Mouse (Mus musculus) stomach, embryonic 14.5 days (tissue): Measurements from ENCODE around the gene Zfp428. TPM values are rescaled to one million over a fixed set of nuclear protein-coding genes. Genes with fewer than 3 reads are reported as not detected.
"Not testable (repeated sequence)": the region's sequence is repeated elsewhere in the genome, so short reads cannot be mapped to it uniquely, and the experiment has no call there.

Experiments
- ATAC-seq: fragments of 200-750 bp; cut with Nextera tagmentation; 2 replicates; pipeline ENCODE4 v1.8.0; 2017; ENCODE audit warnings: low read depth, moderate TSS enrichment; ENCODE audit not compliant: insufficient number of reproducible peaks, insufficient read depth, low FRiP score
- H3K27ac ChIP-seq: fragments of 300-500 bp; sonication (generic); 2 replicates; pipeline ENCODE4 v1.5.1; 2014; ENCODE audit warnings: mild to moderate bottlenecking, low read length, moderate library complexity, mixed read lengths
- H3K27me3 ChIP-seq: fragments of 300-500 bp; sonication (generic); 2 replicates; pipeline ENCODE4 v1.6.1; 2014; ENCODE audit warnings: low read length, control low read depth, mixed read lengths; ENCODE audit not compliant: control insufficient read depth, insufficient read depth
- H3K36me3 ChIP-seq: fragments of 300-500 bp; sonication (generic); 2 replicates; pipeline ENCODE4 v1.6.1; 2014; ENCODE audit warnings: mild to moderate bottlenecking, control low read depth, low read length, moderate library complexity, mixed read lengths; ENCODE audit not compliant: control insufficient read depth, insufficient read depth
- H3K4me1 ChIP-seq: fragments of 300-500 bp; sonication (generic); 2 replicates; pipeline ENCODE4 v1.6.1; 2014; ENCODE audit warnings: low read length, control low read depth, mixed read lengths; ENCODE audit not compliant: control insufficient read depth, insufficient read depth
- H3K4me2 ChIP-seq: fragments of 300-500 bp; sonication (generic); replicated peaks from 2 replicates; pipeline ENCODE4 v1.6.1; 2014; ENCODE audit warnings: low read depth, low read length, control low read depth
- H3K4me3 ChIP-seq: fragments of 300-500 bp; sonication (generic); 2 replicates; pipeline ENCODE4 v1.5.1; 2014; ENCODE audit warnings: low read depth, low read length, control low read depth
- H3K9ac ChIP-seq: fragments of 300-500 bp; sonication (generic); replicated peaks from 2 replicates; pipeline ENCODE4 v1.6.1; 2014; ENCODE audit warnings: low read depth, mild to moderate bottlenecking, control low read depth, low read length, moderate library complexity, mixed read lengths
- H3K9me3 ChIP-seq: fragments of 300-500 bp; sonication (generic); 2 replicates; pipeline ENCODE4 v1.6.1; 2016; ENCODE audit warnings: low read depth, low read length, control low read depth; ENCODE audit not compliant: control insufficient read depth
- WGBS: fragments of 180-500 bp; shearing (Covaris S2); extraction: QIAGEN DNeasy Blood & Tissue Kit; methylation state at CpG from one replicate; pipeline ENCODE4 v1.1.7; 2014; 5-methylcytosine and 5-hydroxymethylcytosine counted together
- polyA plus RNA-seq: library from polyadenylated mRNA; unstranded; fragments of >200 nt; fragmentation: Nextera tagmentation; extraction: Ambion mirVana; gene quantifications from 2 replicates; pipeline ENCODE4 v1.2.1, GENCODE M21; 2014

Zfp428 gene
- polyA plus RNA-seq, 1 experiment from 2014 or later = 28.5 TPM

DNA sequence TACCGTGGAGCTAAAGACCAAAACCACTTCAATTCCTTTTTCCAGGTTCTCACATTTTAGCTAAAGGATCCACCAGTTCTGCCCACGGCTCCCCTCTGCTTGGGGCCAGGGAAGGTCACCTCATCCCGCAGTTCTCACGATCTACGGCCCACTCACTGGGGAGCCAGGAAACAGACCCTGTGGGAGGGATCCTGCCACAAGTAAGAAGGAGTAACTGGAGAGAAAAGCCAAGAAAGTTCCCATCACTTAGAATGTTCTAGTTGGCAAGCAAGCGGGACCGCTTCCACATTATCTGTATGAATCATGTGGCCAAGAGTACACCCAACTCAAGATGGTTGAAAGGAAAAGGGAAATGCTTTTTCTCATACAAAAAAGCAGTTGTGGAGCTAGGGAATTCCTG, 29.9 kb upstream of the Zfp428 start:
- WGBS = 81% methylated on average over 7 of the region's 7 CpGs
- Histone ChIP-seq H3K27me3 (no peaks in the 10 kb centered on the region), H3K4me1 (no peaks in the 10 kb centered on the region), H3K4me2 (no peak overlapping the region), H3K4me3 (no peak overlapping the region), H3K27ac (no peak overlapping the region), H3K36me3 (no peaks in the 10 kb centered on the region), H3K9me3 (no peaks in the 10 kb centered on the region), H3K9ac (no peak overlapping the region)
- ATAC-seq = no peak

DNA sequence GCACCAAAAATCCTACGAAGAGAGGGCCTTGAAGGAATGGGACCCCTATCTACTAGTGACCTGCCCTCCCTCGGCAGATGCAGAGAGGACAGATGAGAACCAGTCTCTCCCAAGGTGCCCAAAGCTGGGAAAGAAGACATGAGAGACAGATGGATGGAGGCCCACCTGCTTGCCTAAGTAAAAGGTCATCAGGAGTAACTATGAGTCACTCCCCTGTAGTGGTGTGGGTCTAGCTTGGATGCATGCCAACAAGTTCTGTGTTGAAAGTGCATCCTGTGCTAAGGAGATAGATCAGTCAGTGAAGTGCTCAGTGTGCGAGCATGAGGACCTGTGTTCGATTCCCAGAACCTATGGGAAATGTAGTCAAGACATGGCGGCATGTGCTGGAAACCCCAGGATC, 27.9 kb upstream of the Zfp428 start:
- no peak overlapping the region for H3K27ac ChIP-seq
- H3K4me2 ChIP-seq = no peak overlapping the region
- no peaks in the 10 kb centered on the region for H3K27me3 ChIP-seq
- no peak overlapping the region for H3K9ac ChIP-seq
- 83% methylated on average over 5 of the region's 5 CpGs for WGBS
- no peaks in the 10 kb centered on the region for H3K4me1 ChIP-seq
- H3K36me3 ChIP-seq = no peaks in the 10 kb centered on the region
- no peak overlapping the region for H3K4me3 ChIP-seq
- no peak for ATAC-seq
- H3K9me3 ChIP-seq = no peaks in the 10 kb centered on the region

DNA sequence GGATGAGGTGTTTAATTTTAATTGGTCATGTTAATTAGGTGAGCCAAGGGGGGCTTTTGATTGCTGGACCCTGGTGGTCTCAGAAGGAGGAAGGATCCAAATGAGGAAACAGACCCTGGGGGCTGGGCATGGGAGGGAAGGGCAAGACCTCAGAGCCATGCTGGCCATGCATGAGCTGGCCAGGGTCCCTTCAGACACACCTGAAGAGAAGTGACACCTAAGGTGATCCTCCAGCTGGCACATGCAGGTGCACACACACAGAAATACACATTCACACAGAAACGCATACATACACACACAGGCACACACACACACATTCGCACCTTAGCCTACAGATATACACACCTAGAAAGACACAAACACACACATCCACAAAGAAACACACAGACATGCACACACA, 27.1 kb upstream of the Zfp428 start:
- Histone ChIP-seq H3K27me3 (no peaks in the 10 kb centered on the region), H3K9ac (no peak overlapping the region), H3K9me3 (no peaks in the 10 kb centered on the region), H3K36me3 (no peaks in the 10 kb centered on the region), H3K4me2 (no peak overlapping the region), H3K4me3 (no peak overlapping the region), H3K27ac (no peak overlapping the region), H3K4me1 (no peaks in the 10 kb centered on the region)
- 82% methylated on average over 2 of the region's 2 CpGs for WGBS
- no peak for ATAC-seq

DNA sequence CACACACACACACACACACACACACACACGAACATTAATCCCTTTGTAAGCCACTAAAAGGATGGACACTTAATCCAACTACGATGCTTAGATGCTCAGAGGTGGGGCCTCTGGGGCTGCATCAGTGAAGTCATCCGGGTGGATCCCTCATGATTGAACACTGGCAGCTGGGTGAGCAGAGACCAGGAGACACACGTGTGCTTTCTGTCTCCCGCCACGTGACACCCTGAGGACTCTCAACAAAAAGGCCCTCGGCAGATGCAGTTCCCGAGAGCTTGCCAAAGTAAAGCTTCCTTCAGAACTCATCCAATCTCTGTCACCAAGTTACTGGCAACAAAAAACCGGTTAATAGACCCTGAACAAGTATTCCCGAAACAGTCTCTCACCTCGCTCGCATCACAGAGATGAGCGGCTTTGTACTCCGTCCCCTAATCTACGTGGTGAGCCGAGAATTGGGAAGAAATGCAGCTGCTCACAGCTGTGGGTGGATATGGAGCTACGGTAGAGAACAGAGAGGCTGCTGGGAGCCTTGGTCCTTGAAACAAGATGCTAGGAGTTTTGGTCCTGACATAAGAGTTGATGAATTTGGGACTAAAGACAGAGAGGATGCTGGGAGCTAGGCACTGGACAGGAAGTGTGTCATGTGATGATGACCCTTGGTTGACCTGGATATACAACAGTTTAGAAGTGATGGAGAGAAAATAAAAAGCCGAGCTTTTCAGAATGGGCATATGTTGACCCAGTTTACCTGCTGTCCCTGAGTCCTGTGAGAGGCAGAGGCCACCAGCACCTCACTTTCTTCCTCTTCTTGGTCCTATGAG, 26.5 kb upstream of the Zfp428 start:
- WGBS = 44% methylated on average over 18 of the region's 18 CpGs
- Histone ChIP-seq H3K9ac (no peak overlapping the region), H3K27ac (no peak overlapping the region), H3K27me3 (no peaks in the 10 kb centered on the region), H3K4me3 (no peak overlapping the region), H3K4me1 (no peaks in the 10 kb centered on the region), H3K4me2 (peak overlapping the region; percentile 97; the same call in 1 of the 2 replicates), H3K36me3 (no peaks in the 10 kb centered on the region), H3K9me3 (no peaks in the 10 kb centered on the region)
- no peak for ATAC-seq

DNA sequence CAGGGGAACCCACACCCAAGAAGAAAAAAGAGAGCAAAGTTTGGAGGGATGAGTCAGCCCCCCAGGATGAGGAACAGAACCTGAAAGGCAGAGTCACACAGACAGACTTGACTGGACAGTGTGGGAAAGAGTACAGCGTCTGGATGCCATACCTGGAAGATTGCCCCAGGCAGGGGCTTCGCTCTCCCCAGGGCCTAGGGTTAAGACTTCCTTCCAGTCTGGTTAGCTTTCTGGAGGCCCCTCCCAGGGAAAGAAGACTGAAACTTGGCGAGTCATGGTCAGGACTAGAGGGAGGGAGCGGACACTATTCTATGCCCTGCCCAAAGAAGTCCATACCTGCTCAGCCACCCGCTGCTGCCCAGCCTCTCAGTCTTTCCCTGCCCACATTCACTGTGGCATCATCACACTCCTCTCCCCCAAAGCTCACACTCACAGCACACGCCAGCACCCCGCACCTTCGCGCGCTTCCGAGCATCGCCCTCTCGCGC, 25.8 kb upstream of the Zfp428 start:
- Histone ChIP-seq H3K4me1 (no peaks in the 10 kb centered on the region), H3K36me3 (no peaks in the 10 kb centered on the region), H3K27ac (no peak overlapping the region), H3K27me3 (no peaks in the 10 kb centered on the region), H3K9ac (peak overlapping the region; percentile 45; the same call in 1 of the 2 replicates), H3K9me3 (no peaks in the 10 kb centered on the region), H3K4me3 (peak overlapping the region; percentile 53), H3K4me2 (peak overlapping the region; percentile 97)
- WGBS = 13% methylated on average over 14 of the region's 14 CpGs
- ATAC-seq = peak; percentile 16; the same call in 1 of the 2 replicates

DNA sequence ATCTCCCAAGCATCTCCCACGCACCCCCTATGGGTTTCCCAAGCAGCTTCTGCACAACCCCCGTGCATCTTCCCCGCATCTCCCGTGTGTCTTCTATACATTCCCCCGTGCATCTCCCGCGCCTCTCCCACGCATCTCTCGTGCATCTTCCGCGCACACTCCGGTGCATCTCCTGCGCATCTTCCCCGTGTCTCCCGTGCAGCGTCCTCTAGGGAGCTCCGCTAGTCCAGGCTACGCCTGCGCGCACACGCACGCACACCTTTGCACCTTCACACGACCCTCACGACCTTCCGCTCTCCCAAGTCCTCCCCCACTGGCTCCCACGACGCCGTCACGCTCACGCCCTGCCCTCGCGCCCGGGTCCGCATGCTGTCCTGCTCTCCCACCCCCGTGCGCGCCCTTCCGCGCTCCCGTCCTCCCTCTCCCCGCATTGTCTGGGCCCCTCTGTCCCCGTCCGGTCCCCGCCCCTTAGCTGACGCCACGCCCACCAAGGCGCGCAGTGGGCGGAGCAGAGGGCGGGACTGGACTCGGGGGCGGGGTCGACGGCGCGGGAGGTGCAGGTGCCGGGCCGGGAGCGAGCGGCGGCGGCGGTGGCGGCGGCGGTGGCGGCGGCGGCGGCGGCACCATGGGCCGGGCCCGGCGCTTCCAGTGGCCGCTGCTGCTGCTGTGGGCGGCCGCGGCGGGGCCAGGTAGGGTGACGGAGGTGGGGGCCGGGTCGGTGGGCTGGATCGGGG, 25.2 kb upstream of the Zfp428 start, which contains the start of gene Cadm4:
TSS of gene Cadm4 (plus strand) at position 550 of the 734 bp plus-strand sequence.
- peak within 1 kb of the TSS; percentile 45 for H3K9ac ChIP-seq
- no peaks in the 10 kb centered on the region for H3K36me3 ChIP-seq
- H3K4me2 ChIP-seq = peak within 1 kb of the TSS; percentile 97
- WGBS = under 1% methylated on average over 78 of the region's 83 CpGs
- H3K4me3 ChIP-seq = peak within 1 kb of the TSS; percentile 53
- H3K27ac ChIP-seq = no peak within 1 kb of the TSS
- peak; percentile 78 for ATAC-seq
- H3K4me1 ChIP-seq = no peaks in the 10 kb centered on the region
- no peaks in the 10 kb centered on the region for H3K9me3 ChIP-seq
- H3K27me3 ChIP-seq = no peaks in the 10 kb centered on the region

DNA sequence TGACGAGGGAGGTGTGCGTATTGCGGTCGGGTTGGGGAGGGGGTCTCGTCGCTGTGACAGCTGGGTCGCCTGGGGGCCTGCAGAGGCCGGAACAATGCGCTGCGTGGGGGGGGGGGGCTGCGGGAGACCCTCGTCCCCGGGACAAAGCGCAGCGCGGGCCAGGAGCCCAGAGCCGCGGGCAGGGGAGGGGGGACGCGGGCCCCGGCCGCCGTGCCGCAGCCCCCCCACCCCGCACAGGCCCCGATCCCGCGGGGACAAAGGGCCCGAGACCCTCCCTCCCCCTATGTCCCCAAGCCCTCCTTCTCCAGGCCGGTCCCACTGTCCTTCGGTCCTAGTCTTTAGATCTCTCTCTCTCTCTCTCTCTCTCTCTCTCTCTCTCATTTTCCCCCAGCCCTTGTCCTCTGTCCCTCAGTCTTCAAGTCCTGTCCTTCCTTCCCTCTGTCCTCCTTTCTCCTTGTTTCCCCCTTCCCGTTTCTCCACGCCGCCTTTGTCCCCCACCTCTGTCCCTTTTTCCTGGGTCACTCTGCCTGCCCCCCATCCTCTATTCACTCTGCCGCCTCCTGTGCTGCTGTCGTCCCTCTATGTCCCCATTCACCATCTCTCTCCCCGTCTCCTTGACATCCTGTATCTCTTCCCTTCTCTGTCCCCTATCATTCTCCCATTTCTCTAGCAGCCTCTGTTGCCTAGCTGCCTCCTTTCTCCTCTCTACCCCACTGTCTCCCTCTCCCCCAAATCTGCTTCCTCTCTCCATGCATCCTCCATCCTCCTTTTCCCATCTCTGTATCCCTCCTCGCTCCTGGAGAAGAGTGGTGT, 24.4 kb upstream of the Zfp428 start:
- 4% methylated on average over 11 of the region's 38 CpGs for WGBS
- ATAC-seq = peak; percentile 24
- Histone ChIP-seq H3K36me3 (no peaks in the 10 kb centered on the region), H3K9me3 (no peaks in the 10 kb centered on the region), H3K4me2 (peak overlapping the region; percentile 97), H3K4me1 (no peaks in the 10 kb centered on the region), H3K27me3 (no peaks in the 10 kb centered on the region), H3K9ac (peak overlapping the region; percentile 45), H3K27ac (no peak overlapping the region), H3K4me3 (peak overlapping the region; percentile 53)

DNA sequence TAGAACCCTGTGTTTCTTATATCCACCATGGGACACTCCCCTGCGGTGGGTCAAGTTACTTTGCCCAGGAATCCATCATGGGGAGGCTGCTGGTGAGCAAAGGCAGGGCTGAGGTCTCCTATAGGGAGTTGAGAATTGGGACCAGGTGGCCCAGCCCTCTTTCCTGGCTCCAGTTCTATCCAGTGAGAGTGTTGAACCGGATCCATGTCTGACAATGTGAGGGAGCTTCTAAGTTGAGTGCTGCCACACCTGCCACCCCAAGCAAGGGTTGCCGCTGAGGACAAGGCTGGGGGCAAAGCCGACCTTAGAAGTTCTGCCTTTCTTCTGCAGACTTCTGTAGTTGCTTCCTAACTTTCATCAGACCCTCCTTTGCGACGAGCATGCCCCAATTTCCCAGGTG, 23.5 kb upstream of the Zfp428 start:
- H3K9ac ChIP-seq, H3K4me1 ChIP-seq, H3K27me3 ChIP-seq, ATAC-seq, H3K4me2 ChIP-seq, H3K9me3 ChIP-seq, H3K27ac ChIP-seq, H3K36me3 ChIP-seq, H3K4me3 ChIP-seq: not testable (repeated sequence)
- 47% methylated on average over 6 of the region's 6 CpGs for WGBS
